Mouse (Mus musculus): ENCODE measurements around the gene Pon3.
"Not testable (repeated sequence)": the region's sequence is repeated elsewhere in the genome, so short reads cannot be mapped to it uniquely, and the experiment has no call there.

The Pon3 gene

DNA sequence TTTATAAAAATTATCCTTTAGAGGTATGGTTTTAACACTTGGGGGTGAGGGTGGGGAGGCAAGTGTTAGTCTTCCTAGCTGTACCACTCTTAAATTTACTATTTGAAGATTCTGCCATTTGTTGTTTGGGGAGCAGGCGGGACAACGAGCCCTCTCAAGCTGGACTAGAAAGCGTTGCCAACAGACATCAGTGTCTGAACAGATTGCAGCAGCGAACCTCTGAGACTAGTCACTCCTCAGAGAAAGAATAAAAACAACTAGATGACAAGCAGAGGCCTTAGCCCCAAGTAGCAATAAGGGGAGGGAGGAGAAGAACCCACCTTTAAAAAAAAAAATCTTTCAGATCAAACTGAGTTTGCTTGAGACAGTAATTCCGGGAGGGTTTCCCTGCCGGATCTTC, 795 bp downstream of the Pon3 start:
- in situ Hi-C loops (cut with MboI, MseI), result loop anchor here (5.0 kb wide), 1 partner anchor 37 kb away; no protein-coding TSS in a partner anchor

DNA sequence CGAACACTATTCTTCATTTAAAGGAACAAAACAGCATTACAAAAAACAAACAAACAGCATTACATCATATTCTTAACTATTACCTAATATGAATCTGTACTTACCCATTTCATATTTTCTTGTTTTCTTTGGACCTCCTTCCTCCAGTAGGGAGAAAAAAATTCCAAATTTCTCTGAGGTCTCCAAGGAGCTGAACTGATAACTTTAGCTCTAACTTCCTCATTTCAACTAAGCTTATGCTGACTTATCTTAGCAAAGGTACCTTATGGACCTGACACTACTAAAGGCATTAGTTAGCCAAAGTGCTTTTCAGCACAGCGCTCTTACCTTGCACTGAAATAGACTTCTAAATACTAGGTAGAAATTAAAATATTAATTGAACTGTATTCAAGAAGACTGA, 1.2 kb downstream of the Pon3 start:
- in situ Hi-C loops (cut with MboI, MseI), result loop anchor here (5.0 kb wide), 1 partner anchor 37 kb away; no protein-coding TSS in a partner anchor

DNA sequence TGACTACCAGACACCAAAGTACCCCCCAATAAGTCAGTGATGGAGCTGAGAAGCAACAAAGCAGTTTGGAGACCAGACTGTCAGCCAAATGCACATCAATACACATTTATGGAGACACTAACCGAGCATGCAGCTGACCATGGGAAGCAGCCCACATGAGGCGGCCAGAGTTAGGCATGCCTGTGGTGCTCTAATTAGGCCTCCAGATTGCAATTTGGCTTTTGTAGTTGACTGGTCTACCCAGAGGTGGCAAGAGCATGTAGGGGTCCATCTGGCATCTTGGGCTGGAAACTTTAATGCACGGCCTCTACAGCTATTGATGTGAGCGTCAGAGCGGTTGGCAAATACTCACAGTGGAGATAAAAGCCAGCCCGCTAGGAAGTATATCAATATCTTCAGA, 10.2 kb downstream of the Pon3 start:
- in situ Hi-C loops (cut with MboI, MseI), result loop anchor here (25.0 kb wide), 1 partner anchor 341 kb away; no protein-coding TSS in a partner anchor

DNA sequence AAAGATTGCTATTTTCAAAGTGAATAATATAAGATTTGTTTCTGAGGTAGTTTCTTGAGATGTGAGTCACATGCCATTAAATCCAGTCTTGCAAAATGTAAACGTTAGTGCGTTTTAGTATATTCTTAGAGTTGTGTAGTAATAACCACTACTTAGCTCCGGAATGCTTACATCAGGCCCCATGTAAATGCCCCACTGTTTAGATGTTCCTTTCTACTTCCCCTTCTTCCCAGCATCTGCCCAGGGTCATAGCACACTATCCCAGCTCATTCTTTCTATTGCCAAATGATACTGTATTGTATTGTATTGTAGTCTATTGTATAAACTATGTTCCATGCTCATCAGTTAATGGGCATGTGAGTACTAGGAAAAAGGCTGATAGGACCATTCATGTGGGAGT, 17.3 kb downstream of the Pon3 start:
- in situ Hi-C loops (cut with MboI, MseI), result loop anchor here (25.0 kb wide), 1 partner anchor 349 kb away; no protein-coding TSS in a partner anchor

DNA sequence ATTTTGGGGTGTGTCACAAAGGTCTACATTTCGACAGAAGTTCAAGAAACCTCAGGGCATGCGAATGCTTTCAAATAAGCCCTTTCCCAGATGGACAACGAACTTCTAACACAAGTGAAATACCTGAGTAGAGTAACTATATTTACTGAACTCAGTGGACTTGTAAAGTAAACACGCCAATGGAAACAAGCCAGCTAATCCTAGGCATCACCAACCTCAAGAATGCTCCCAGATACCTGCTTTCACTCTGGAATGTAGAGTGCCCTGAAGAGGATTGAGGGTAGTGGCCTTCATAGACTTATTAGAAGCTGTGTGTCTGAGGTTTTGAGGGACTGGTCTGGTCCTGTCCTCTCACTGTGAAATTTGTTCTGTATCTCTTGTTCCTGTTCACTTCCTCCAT, 18.6 kb downstream of the Pon3 start:
- in situ Hi-C loops (cut with MboI, MseI), result loop anchor here (25.0 kb wide), 1 partner anchor 350 kb away; no protein-coding TSS in a partner anchor

DNA sequence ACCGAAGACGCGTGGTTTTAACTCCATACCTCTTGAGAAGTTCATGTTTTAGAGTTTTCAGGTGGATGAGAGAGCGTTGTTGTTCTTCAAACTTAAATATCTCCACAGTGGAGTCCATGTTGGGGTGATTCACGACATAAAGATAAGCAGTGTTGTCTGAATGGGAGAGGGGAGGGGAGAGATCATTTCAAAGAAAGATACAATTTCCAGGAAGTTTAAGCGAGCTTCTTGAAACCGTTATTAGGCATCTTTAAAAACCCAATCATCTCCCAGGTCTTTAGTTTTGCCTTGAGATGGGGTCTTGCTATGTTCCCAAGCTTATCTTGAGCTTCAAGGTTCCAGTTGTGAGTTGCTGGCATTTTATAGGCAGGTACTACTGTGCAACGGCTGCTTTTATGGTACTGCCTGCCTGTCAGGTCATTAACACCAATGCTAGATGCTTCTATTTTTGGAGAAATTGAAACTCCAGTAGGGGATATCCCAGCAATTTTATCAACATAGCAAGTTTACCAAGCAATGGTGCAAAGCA, 19.2 kb downstream of the Pon3 start:
- in situ Hi-C loops (cut with MboI, MseI), result loop anchor here (25.0 kb wide), 1 partner anchor 350 kb away; no protein-coding TSS in a partner anchor

DNA sequence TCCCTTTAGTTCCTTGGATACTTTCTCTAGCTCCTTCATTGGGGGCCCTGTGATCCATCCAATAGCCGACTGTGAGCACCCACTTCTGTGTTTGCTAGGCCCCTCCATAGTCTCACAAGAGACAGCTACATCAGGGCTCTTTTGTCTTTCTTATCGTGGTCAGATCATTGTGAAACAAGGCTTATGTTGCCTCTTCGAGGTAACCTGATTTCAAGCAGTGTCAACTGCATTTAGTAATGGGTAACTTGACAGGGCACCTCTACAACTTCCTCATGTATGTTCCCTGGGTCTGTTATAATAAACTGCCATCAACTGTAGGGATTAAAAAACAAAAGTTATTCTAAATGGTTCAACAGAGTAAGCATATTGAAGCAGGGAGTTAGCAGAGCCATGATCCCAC, 21.5 kb downstream of the Pon3 start:
- in situ Hi-C loops (cut with MboI, MseI), result loop anchor here (25.0 kb wide), 1 partner anchor 353 kb away; no protein-coding TSS in a partner anchor

DNA sequence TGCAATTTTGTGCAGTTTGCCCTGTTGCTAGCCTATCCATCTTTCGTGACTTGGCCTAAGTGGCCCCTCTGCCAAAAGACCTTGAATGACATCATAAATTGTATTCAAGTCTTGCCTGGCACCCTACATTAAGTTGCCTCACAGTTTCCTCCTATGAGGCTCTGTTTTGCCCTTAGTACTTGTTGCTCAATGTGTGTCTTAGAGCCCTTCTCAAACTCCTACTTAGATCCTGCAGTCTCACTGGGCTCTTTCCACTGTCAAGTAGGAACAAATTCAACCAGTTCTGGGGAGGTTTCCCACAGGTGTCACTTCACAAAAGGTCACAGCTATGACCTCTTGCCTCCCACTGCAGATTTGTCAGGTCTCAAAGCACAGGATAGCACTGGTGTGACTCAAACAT, 22.3 kb downstream of the Pon3 start:
- in situ Hi-C loops (cut with MboI, MseI), result loop anchor here (25.0 kb wide), 1 partner anchor 353 kb away; no protein-coding TSS in a partner anchor

DNA sequence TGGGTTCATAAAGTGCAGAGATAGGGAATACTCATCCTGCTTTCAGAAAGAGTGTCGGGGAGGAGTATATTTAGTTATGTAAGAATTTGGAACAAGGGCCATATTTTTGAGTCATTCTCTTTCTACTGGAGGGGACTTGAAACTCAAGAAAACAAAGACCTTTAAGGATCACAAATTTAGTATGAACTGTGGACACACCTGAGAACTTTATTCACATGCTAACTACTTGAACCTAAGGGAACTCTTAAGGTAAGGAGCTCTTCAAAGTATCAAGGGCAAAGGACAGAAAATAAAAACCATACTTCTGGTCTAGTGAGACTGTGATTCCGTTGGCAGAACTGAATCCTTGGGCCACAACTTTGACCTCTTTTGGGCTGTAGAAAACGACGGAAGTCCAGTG, 24.1 kb downstream of the Pon3 start:
- in situ Hi-C loops (cut with MboI, MseI), result loop anchor here (25.0 kb wide), 1 partner anchor 355 kb away; no protein-coding TSS in a partner anchor

DNA sequence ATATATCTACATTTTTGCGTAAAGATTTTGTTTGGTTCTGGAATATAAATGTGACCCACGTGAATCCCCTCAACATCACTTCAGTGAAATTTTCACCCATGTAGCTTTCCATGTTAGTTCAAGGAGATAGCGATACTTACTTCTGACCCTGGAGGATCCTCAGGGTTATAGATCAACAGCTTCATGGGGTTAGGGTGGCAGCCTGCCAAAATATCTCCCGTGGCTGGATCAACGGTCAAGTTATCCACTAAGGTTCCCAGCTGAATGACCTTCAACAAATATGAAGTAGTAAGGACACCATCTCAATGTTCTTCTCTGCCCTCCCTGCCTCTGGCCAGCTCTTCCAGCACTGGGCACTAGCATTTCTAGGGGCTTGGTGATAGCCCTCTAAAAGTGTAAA, 25.8 kb downstream of the Pon3 start:
- in situ Hi-C loops (cut with MboI, MseI), result loop anchor here (25.0 kb wide), 1 partner anchor 357 kb away; no protein-coding TSS in a partner anchor

DNA sequence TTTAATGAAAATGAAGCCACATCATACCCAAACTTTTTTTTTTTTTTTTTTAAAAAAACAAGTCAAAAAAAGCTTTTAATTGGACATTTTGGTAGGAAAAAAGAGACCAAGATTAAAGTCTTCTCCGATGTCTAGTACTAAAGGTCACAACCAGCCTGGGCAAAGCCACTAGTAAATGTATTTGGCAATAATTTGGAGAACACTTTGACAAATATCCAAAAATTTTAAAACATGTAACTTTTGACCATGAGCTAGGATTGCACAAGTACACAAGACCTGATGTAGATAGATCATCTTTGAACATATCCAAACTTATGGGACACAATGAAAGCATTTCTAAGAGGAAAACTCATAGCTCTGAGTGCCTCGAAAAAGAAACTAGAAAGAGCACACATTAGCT, 32.5 kb downstream of the Pon3 start:
- in situ Hi-C loops (cut with MboI, MseI), result not testable (repeated sequence)

DNA sequence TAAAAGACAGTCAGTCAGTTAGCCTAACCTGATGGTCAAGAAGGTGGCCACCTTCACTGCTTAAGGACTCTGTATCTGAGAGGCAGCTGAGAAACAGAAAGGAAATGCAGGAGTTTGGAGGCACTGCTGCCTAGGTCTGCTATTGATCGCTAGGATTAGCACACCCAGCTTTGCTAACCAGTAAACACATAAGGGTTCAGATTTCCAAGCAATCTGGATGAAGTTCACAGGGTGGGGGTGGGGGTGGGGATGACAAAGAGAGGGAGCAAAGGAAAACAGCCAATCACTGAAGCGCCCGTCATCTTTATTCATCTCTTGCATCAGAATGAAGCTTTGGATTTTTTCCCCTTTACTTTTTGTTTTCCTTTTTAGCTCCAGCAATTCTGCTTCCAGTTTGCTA, 34.0 kb downstream of the Pon3 start:
- in situ Hi-C loops (cut with MboI, MseI), result no loop called here

DNA sequence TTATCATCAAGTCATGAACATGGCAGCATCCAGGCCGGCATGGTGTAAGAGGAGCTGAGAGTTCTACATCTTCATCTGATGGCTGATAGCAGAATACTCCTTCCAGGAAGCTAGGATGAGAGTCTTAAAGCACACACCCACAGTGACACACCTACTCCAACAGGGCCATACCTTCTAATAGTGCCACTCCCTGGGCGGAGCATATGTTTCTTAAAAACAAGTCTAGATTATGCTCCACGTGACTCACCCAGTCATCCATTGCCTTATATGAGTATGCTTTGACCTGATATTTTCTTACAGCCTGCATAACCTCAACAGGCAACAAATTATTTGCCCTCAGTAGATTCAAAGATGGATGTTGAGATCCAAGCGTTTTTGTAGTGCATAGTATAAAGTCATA, 37.9 kb downstream of the Pon3 start:
- in situ Hi-C loops (cut with MboI, MseI), result no loop called here

DNA sequence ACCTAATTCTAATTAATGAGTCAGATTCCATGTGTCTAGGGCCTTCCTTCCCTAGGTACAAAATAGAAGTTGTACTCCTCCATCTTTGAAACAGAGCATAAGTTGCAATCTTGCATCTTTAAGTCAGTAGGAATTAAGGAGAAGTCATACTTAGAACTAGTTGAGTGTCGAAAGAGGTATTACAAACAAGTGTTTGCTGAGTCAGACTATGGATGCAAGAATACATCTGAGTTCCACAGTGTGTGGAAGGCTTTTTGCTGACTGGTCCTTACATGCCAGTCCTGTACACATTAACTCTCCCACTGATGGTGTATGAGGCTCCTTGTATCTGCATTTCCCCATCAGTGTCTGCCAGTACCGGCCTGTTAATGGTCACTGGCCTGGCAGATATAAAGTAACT, 48.3 kb downstream of the Pon3 start:
- in situ Hi-C loops (cut with MboI, MseI), result no loop called here

DNA sequence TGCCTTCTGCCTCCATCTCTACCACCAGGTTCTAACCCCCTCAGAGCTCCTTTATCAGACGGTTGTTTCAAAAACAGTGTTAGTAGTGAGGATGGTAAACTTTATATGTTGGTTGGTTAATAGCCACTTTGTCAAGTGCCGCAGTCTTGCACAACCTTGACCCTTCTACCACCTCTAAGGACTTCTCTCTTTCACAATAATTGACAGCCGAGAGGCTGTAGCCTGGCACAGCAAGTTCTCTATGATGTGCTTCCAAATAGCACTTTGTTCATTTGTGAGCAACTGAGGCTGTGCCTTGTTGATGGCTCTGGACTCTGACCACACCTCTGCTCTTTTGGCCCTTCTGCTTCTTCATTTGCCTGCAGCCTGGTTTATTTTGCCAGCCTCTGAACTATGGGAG, 56.2 kb downstream of the Pon3 start:
- in situ Hi-C loops (cut with MboI, MseI), result no loop called here

DNA sequence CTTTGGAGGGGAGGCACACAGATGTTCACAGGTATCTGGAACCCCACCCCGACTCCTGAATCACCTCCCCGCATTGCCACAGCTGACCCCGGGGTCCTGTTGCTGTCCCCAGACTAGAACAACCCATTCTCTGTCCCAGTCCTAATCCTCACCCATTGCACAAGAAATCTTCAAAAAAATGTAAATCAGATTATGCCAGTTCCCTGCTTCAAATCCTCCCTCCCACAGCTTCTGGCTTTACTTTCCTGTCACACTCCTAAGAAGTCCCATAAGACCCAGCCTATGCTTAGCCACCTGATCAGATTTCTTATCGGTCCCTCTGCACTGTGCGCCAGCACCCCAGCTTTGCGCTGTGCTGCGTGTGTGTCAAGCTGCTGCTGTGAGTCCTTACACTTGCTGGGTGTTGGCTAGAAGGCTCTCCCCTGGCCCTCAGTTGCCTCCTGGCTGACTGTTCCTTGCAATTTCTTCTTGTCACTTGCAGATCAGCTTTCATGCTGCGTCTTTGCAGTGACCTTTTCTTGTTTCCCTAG, 56.6 kb downstream of the Pon3 start:
- in situ Hi-C loops (cut with MboI, MseI), result no loop called here

DNA sequence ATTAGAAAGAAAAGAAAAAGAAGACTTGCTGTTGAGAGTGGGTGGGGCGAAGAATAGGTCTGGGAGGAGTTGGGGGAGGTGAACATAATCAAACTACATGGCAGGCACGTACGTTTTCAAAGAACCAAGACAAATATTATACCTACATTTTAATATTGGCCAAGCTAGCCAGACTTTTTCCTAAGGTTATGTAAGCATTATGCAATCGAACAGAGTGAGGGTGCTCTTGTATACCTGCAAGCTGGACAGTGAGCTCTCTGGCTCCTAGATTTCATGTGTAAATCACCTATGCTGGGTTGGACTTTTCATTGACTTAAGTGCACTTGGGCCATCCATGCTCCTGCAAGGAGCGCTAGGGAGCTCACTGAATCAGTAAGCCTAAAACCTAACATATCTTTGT, 57.5 kb downstream of the Pon3 start:
- in situ Hi-C loops (cut with MboI, MseI), result no loop called here

DNA sequence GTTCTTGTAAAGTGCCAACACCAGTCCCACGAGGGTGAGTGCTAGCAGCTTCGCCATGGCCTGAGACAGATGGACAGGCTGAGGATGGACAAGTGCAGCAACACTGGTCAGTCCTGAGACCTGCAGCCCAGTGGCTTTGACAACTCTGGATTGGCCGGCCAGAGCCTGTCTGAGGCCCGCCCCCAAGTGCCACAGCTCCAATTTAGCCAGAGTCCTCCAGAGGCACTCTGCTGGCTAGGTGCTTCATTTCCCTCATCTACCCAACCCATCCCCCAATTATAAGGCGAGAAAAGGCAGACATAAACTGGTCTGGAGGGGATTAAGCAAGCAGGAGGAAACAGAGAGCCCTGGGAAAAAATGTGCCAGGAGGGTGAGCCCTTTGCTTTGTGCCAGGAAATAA, 62.4 kb downstream of the Pon3 start, which contains the start of gene Pon1:
Pon1 (minus strand) TSS at position 254 of the 400 bp plus-strand sequence.
- in situ Hi-C loops (cut with MboI, MseI), result no loop called here

DNA sequence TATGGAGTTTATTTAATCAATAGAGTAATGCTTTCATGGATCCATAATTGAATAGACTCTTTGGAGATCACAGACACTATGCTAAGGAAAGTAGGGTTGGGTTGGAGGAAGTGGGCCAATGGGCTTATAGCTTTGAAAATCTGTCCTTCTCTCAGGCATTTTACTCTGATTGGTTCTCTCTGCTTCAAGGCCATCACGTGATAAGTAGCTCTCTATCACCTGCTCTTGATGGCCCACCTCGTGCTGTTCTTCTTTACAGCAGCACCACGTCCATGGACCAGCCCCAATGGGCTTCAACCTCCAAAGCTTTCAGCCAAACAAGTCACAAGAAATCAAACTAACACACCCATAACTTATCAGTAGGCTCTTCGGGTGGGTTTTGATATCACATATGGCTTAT, 65.3 kb downstream of the Pon3 start:
- in situ Hi-C loops (cut with MboI, MseI), result no loop called here

DNA sequence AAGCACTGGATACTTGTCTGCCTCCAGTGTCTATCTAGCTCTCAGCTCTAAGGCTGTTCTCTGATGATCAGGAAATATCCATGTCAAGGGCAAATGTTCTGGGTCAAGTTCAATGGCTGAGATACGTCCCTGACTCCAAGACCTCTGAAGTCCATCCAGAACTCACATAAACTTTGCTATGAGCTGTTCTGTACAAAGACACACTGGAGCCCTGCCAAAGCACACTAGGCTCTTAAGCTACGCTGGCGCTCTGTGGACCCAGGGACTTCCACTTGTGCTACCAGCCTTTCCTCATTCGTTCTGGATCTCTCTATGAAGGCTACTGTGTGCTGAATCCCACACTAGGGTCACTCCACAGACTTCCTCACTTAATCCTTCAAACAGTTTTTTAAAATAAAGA, 66.6 kb downstream of the Pon3 start:
- in situ Hi-C loops (cut with MboI, MseI), result no loop called here

DNA sequence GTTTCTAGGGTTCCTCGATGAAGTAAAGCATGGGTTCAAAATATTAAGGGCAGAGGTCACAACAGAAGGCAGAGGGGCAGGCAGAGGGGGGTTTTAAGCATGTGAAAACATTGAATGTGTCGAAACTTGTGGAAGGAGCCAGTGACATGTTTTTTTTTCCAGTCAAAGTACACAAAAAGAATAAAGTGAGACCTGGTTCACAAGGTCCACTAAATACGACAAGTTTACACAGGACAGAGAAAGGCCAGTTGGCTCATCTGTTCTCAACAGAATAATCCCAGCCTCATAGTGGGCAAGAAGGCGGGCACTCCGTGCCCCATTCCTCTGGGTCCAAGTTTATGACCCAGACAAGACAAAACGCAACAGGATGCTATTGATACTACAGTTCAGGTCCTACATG, 67.1 kb downstream of the Pon3 start:
- in situ Hi-C loops (cut with MboI, MseI), result no loop called here

DNA sequence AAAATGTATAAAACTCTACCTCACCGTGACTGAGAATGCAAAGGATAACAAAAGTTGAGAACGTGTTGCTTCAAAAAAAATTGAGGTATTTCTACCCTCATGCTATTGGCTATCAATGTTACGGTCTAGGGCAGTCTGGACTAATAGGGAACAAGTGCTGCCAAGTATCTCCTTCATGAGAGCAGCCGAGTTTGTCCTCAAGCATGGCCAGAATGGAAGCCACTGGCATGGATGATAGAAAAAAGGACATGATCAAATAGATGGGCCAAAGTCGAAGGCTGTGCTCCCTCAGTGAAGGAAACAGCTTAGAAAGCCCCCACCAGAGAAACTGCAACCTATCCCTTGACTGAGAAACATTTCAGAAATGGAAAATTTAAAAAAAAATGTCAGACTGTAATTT, 68.0 kb downstream of the Pon3 start:
- in situ Hi-C loops (cut with MboI, MseI), result no loop called here

DNA sequence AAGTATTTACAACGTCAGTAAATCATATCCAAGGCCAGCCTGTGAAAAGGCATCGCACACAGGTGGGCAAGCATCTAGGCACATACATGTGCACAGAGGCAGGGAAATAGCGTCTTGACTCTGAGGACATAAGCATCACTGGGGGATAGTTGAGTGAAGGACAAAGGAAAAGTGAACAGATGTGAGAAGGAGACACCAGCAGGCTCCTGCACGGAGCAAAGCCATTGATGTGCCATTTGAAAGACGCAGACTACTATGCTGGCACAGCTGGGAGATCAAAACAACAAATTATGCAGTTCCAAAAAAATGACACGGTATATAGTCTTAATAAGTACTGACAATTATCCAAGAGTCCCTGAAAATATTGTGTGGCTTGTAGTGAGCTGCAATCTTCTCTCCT, 68.5 kb downstream of the Pon3 start:
- in situ Hi-C loops (cut with MboI, MseI), result no loop called here

All from T-helper 1 cell (primary cell).